Mouse (Mus musculus): ENCODE data around the gene Prr12. TPM values are rescaled to one million over a fixed set of nuclear protein-coding genes. Genes with fewer than 3 reads are reported as not detected.

The Prr12 gene
- polyA plus RNA-seq, 1 experiment from 2014 or later: 10.9 TPM

GRCm38 (mm10) chr7:45093516-45093905, 40.8 kb upstream of the Prr12 start:
- WGBS: 35% methylated on average over 17 of the region's 18 CpGs
- ATAC-seq (replicated peaks; ENCODE audit: insufficient number of reproducible peaks, low FRiP score, low TSS enrichment, low read depth): no peak

GRCm38 (mm10) chr7:45092828-45093515, 40.3 kb upstream of the Prr12 start:
- DNase-seq (ENCODE audit: low spot score): peak; percentile 76
- ATAC-seq (replicated peaks; ENCODE audit: insufficient number of reproducible peaks, low FRiP score, low TSS enrichment, low read depth): no peak
- Histone ChIP-seq H3K4me2 (ENCODE audit: low read depth, low read length) (peak overlapping the region; percentile 13), H3K27ac (replicated peaks; ENCODE audit: low read depth, low read length) (peak overlapping the region; percentile 85), H3K27me3 (ENCODE audit: control insufficient read depth, insufficient read depth, low read length) (no peaks in the 10 kb centered on the region), H3K4me1 (ENCODE audit: control insufficient read depth, insufficient read depth, low read length) (no peaks in the 10 kb centered on the region), H3K9ac (replicated peaks; ENCODE audit: low read length) (peak overlapping the region; percentile 28; the same call in 1 of the 2 replicates), H3K36me3 (replicated peaks; ENCODE audit: control insufficient read depth, insufficient read depth, low read depth, low read length) (no peaks in the 10 kb centered on the region; the same call in 1 of the 2 replicates), H3K4me3 (ENCODE audit: low read depth, low read length) (no peak overlapping the region), H3K9me3 (replicated peaks; ENCODE audit: control insufficient read depth, low read length) (no peaks in the 10 kb centered on the region)
- 34% methylated on average over 12 of the region's 12 CpGs for WGBS

More at GRCm38 (mm10) chr7:45093516-45093905, 40.8 kb upstream of the Prr12 start:
- Histone ChIP-seq H3K9me3 (replicated peaks; ENCODE audit: control insufficient read depth, low read length) (no peaks in the 10 kb centered on the region), H3K4me1 (ENCODE audit: control insufficient read depth, insufficient read depth, low read length) (no peaks in the 10 kb centered on the region), H3K27ac (replicated peaks; ENCODE audit: low read depth, low read length) (peak overlapping the region; percentile 85), H3K27me3 (ENCODE audit: control insufficient read depth, insufficient read depth, low read length) (no peaks in the 10 kb centered on the region), H3K9ac (replicated peaks; ENCODE audit: low read length) (no peak overlapping the region), H3K36me3 (replicated peaks; ENCODE audit: control insufficient read depth, insufficient read depth, low read depth, low read length) (no peaks in the 10 kb centered on the region), H3K4me3 (ENCODE audit: low read depth, low read length) (no peak overlapping the region), H3K4me2 (ENCODE audit: low read depth, low read length) (no peak overlapping the region)
- DNase-seq (ENCODE audit: low spot score): peak; percentile 56

GRCm38 (mm10) chr7:45092048-45092447, 39.4 kb upstream of the Prr12 start, which contains the start of gene Rcn3:
TSS of gene Rcn3 (minus strand) at chr7:45092221.
- Histone ChIP-seq H3K36me3 (replicated peaks; ENCODE audit: control insufficient read depth, insufficient read depth, low read depth, low read length) (peaks cover under 1% of the 10 kb centered on the region; the same call in 1 of the 2 replicates), H3K27me3 (ENCODE audit: control insufficient read depth, insufficient read depth, low read length) (no peaks in the 10 kb centered on the region), H3K27ac (replicated peaks; ENCODE audit: low read depth, low read length) (peak within 1 kb of the TSS; percentile 85), H3K9me3 (replicated peaks; ENCODE audit: control insufficient read depth, low read length) (no peaks in the 10 kb centered on the region), H3K9ac (replicated peaks; ENCODE audit: low read length) (peak within 1 kb of the TSS; percentile 66), H3K4me1 (ENCODE audit: control insufficient read depth, insufficient read depth, low read length) (no peaks in the 10 kb centered on the region), H3K4me3 (ENCODE audit: low read depth, low read length) (peak within 1 kb of the TSS; percentile 56), H3K4me2 (ENCODE audit: low read depth, low read length) (peak within 1 kb of the TSS; percentile 58)
- peak; percentile 91 for ATAC-seq (replicated peaks; ENCODE audit: insufficient number of reproducible peaks, low FRiP score, low TSS enrichment, low read depth)
- WGBS: under 1% methylated on average over 16 of the region's 16 CpGs
- peak; percentile 97 for DNase-seq (ENCODE audit: low spot score)

- Histone ChIP-seq H3K36me3 (replicated peaks; ENCODE audit: control insufficient read depth, insufficient read depth, low read depth, low read length) (peaks cover 8% of the 10 kb centered on the region), H3K9ac (replicated peaks; ENCODE audit: low read length) (peak overlapping the region; percentile 66), H3K4me1 (ENCODE audit: control insufficient read depth, insufficient read depth, low read length) (no peaks in the 10 kb centered on the region), H3K27ac (replicated peaks; ENCODE audit: low read depth, low read length) (peak overlapping the region; percentile 76), H3K4me2 (ENCODE audit: low read depth, low read length) (peak overlapping the region; percentile 58), H3K27me3 (ENCODE audit: control insufficient read depth, insufficient read depth, low read length) (no peaks in the 10 kb centered on the region), H3K4me3 (ENCODE audit: low read depth, low read length) (peak overlapping the region; percentile 56), H3K9me3 (replicated peaks; ENCODE audit: control insufficient read depth, low read length) (no peaks in the 10 kb centered on the region)
- ATAC-seq (replicated peaks; ENCODE audit: insufficient number of reproducible peaks, low FRiP score, low TSS enrichment, low read depth): peak; percentile 53; the same call in 1 of the 2 replicates
- 11% methylated on average over 34 of the region's 35 CpGs for WGBS
- DNase-seq (ENCODE audit: low spot score): peak; percentile 53
Observed at GRCm38 (mm10) chr7:45091001-45091990, 38.6 kb upstream of the Prr12 start.

- Histone ChIP-seq H3K27ac (replicated peaks; ENCODE audit: low read depth, low read length) (no peak overlapping the region), H3K9me3 (replicated peaks; ENCODE audit: control insufficient read depth, low read length) (no peaks in the 10 kb centered on the region), H3K27me3 (ENCODE audit: control insufficient read depth, insufficient read depth, low read length) (no peaks in the 10 kb centered on the region), H3K4me2 (ENCODE audit: low read depth, low read length) (peak overlapping the region; percentile 58), H3K4me1 (ENCODE audit: control insufficient read depth, insufficient read depth, low read length) (no peaks in the 10 kb centered on the region), H3K36me3 (replicated peaks; ENCODE audit: control insufficient read depth, insufficient read depth, low read depth, low read length) (peaks cover 12% of the 10 kb centered on the region), H3K4me3 (ENCODE audit: low read depth, low read length) (peak overlapping the region; percentile 56; the same call in 1 of the 2 replicates), H3K9ac (replicated peaks; ENCODE audit: low read length) (no peak overlapping the region)
- WGBS: 80% methylated on average over 13 of the region's 13 CpGs
- DNase-seq (ENCODE audit: low spot score): no peak
- no peak for ATAC-seq (replicated peaks; ENCODE audit: insufficient number of reproducible peaks, low FRiP score, low TSS enrichment, low read depth)
Observed at GRCm38 (mm10) chr7:45090251-45090977, 37.7 kb upstream of the Prr12 start.

GRCm38 (mm10) chr7:45088597-45088996, 35.9 kb upstream of the Prr12 start:
- ATAC-seq (replicated peaks; ENCODE audit: insufficient number of reproducible peaks, low FRiP score, low TSS enrichment, low read depth): no peak
- DNase-seq (ENCODE audit: low spot score): no peak
- WGBS: 94% methylated on average over 17 of the region's 17 CpGs
- Histone ChIP-seq H3K27me3 (ENCODE audit: control insufficient read depth, insufficient read depth, low read length) (no peaks in the 10 kb centered on the region), H3K27ac (replicated peaks; ENCODE audit: low read depth, low read length) (no peak overlapping the region), H3K9me3 (replicated peaks; ENCODE audit: control insufficient read depth, low read length) (no peaks in the 10 kb centered on the region), H3K36me3 (replicated peaks; ENCODE audit: control insufficient read depth, insufficient read depth, low read depth, low read length) (peaks cover 15% of the 10 kb centered on the region), H3K4me2 (ENCODE audit: low read depth, low read length) (no peak overlapping the region), H3K9ac (replicated peaks; ENCODE audit: low read length) (no peak overlapping the region), H3K4me3 (ENCODE audit: low read depth, low read length) (no peak overlapping the region), H3K4me1 (ENCODE audit: control insufficient read depth, insufficient read depth, low read length) (no peaks in the 10 kb centered on the region)

- Histone ChIP-seq H3K36me3 (replicated peaks; ENCODE audit: control insufficient read depth, insufficient read depth, low read depth, low read length) (peaks cover 20% of the 10 kb centered on the region), H3K27me3 (ENCODE audit: control insufficient read depth, insufficient read depth, low read length) (no peaks in the 10 kb centered on the region), H3K9me3 (replicated peaks; ENCODE audit: control insufficient read depth, low read length) (no peaks in the 10 kb centered on the region), H3K4me1 (ENCODE audit: control insufficient read depth, insufficient read depth, low read length) (no peaks in the 10 kb centered on the region), H3K4me3 (ENCODE audit: low read depth, low read length) (no peak overlapping the region), H3K9ac (replicated peaks; ENCODE audit: low read length) (no peak overlapping the region), H3K27ac (replicated peaks; ENCODE audit: low read depth, low read length) (no peak overlapping the region), H3K4me2 (ENCODE audit: low read depth, low read length) (no peak overlapping the region)
- ATAC-seq (replicated peaks; ENCODE audit: insufficient number of reproducible peaks, low FRiP score, low TSS enrichment, low read depth) (no peak), DNase-seq (ENCODE audit: low spot score) (no peak)
- 84% methylated on average over 4 of the region's 4 CpGs for WGBS
Observed at GRCm38 (mm10) chr7:45086084-45086483, 33.4 kb upstream of the Prr12 start.

Data from embryonic facial prominence, embryonic 11.5 days (tissue).